Mouse (Mus musculus): ENCODE data around the gene Tshz2.

DNA sequence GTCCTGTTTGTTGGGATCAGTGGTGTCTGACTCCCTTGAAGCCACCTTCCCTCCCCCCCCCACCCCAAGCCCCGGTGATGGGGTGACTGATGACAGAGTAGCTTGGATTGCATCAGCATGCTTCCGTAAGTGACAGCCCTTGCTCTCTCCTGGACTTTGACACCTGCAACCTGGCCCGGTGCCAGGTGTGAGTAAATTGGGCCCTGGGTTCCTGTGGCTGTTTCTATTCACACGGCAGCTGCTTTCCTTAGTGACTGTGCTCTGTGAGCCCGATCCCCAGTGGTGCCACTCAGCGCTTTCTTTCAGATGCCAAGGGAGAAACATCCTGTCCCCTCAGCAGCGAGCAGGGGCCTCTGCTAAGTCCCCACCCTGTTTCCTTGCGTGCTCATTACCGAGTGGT lies 62.2 kb downstream of the Tshz2 start:
- TF ChIP-seq CTCF (IDR thresholded peaks at IDR 0.05; ENCODE audit: low read depth) (no peak), EP300 (IDR thresholded peaks at IDR 0.05; ENCODE audit: low read depth) (no peak)

All from liver, embryonic 14.5 days (tissue).